Mouse (Mus musculus) megakaryocyte, embryonic 14.5 days (primary cell): ENCODE data around the gene Plin2.
"Not testable (repeated sequence)": the region's sequence is repeated elsewhere in the genome, so short reads cannot be mapped to it uniquely, and the experiment has no call there.

Experiments used
- FLI1 ChIP-seq: IDR thresholded peaks from 2 replicates; pipeline ENCODE4 v1.6.1; 2012; ENCODE audit warnings: low read length, inconsistent platforms, mixed read lengths
- GATA1 ChIP-seq: IDR thresholded peaks from 3 replicates; pipeline ENCODE4 v1.6.1; 2012; ENCODE audit warnings: mixed read lengths, low read length, inconsistent platforms, borderline replicate concordance

DNA sequence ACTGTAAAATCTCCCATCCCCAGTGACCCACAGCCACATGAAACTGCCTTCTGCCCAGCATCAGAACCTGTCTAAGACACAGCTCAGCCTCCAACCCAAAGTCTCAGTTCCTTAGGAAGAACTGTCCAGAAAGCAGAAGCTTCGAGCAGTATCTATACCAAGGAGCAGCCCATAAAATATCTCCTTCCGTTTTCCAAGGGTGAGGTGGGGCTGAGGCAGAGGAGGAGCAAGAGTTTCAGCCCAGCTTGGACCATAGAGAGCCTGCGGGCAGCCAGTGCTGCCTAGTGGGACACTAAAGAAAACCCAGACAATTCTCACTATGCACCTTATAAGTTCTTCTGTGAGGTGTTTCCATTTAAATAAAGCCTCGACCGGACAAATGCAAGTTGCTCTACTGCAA is 37.3 kb downstream of the Plin2 start:
- not testable (repeated sequence) for TF ChIP-seq GATA1, FLI1
